Mouse (Mus musculus) spleen, postnatal 10 days (tissue): ENCODE results near the gene Fbp2.
A peak's percentile ranks its signal among the peaks of the same experiment; 100 is the strongest.
"Not testable (repeated sequence)": the region's sequence is repeated elsewhere in the genome, so short reads cannot be mapped to it uniquely, and the experiment has no call there.

ENCODE experiments used
- DNase-seq, 2 experiments: peaks; one replicate each; pipeline ENCODE4 v3.0.0; 2021 to 2022; ENCODE audit warnings: low spot score in 2 of 2

Gene Fbp2

DNA sequence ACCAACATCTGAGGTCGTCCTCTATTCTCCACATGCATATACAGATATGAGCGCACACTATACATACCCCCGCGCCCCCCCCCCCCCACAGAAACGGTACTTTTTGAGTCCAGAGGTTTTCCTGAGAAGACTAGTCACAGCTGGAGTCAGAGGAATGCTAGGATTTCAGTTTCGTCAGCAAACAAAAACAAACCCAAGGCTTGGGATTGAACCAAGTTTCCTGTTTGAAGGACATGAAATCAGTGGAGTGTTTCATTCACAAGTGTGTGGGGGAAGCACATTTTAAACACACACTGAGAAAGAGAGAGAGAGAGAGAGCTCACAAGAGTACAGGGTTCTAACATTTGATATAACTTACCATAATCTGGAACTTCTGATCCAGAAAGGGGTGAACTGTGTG, 5.5 kb upstream of the Fbp2 start:
- DNase-seq = no peak

DNA sequence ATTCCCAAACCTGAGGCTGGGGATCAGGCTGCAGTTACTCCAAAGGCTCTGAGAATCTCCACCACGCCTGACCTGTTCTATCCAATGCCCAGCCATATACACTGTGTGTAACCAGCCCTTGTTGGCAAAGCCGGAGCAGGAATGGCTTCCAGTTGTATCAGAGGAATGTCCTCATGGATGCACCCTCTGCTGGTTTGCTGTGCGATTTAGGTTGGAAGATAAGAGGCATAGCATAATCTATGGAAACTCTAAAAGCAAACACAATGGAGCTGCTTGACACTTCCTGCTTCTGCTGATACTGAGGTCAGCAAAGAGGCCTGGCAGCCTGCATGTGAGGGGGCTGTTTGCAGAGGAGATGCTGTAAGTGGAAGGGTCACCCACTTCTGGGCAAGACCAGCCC, 4.7 kb upstream of the Fbp2 start:
- no peak for DNase-seq

DNA sequence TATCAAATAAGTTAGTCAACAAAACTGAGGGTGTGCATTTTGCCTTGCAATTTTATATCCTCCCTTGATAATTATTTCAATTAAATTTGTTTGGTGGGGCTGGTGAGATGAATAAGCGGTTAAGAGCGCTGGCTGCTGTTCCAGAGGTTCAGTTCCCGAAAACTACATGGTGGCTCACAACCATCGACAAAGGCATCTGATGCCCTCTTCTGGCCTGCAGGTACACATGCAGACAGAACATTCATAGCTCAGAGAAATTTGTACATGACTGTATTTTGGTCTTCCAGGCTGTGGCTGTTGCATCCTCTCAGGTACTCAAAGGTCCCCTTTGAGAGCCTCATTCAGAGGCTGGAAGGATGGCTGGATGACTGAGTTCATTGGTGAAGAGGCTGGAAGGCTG, 1.8 kb upstream of the Fbp2 start:
- DNase-seq = no peak

DNA sequence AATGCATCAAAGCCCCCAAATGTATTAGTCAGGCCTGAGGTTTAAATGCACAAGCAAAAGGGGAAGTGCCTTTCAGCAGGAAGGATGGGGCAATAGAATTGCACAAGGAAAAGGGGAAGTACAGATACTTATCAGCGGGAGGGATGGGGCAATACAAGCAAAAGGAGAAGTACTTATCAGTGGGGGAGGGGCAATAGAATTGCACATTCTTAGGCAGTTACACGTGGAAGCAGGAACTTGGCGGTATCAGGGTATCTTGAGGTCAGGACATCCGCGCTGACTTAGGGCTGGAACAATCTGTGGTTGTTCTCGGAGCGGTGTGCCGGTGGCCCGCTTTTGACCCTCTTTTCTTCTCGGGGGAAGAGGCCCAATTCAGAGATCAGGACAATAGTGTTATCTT, 1.0 kb upstream of the Fbp2 start:
- DNase-seq = not testable (repeated sequence)

DNA sequence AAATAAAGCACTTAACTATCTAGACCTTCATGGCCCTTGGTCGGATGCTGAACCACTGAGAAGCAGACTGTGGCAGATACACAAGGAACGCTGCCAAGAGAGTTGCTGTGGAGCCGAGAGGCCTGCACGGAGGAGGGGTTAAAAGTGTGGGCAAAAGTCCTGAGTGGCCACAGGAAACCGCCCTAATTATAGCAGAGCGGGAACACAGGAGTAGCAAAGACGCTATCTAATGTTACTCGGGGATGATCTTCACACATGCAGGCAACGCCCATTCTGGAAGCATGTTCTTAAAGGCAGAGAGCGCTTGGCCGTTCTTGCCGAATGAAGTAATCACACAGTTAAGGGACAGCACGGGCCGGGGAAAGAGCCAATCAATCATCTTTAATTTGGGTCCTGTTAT, 1.4 kb downstream of the Fbp2 start:
- DNase-seq = no peak

DNA sequence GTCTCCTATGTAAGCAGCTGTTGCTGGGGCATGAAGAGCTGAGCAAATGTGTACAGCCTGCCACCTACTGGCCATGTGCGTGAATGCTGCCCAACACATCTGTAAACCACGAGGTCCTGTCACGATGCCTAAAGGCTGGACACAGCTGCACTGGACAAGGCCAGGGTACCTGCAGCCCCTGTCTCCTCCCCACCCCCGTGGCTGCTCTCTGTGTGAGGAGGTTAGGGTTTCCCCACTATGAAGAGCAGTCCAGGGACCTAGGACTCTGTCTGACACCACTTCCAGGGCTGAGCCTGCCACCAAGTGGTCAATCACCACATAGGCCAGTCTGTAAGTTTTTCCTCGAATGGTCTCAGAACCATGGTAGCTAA, 1.9 kb downstream of the Fbp2 start:
- peak; percentile 41 to 70 for DNase-seq

DNA sequence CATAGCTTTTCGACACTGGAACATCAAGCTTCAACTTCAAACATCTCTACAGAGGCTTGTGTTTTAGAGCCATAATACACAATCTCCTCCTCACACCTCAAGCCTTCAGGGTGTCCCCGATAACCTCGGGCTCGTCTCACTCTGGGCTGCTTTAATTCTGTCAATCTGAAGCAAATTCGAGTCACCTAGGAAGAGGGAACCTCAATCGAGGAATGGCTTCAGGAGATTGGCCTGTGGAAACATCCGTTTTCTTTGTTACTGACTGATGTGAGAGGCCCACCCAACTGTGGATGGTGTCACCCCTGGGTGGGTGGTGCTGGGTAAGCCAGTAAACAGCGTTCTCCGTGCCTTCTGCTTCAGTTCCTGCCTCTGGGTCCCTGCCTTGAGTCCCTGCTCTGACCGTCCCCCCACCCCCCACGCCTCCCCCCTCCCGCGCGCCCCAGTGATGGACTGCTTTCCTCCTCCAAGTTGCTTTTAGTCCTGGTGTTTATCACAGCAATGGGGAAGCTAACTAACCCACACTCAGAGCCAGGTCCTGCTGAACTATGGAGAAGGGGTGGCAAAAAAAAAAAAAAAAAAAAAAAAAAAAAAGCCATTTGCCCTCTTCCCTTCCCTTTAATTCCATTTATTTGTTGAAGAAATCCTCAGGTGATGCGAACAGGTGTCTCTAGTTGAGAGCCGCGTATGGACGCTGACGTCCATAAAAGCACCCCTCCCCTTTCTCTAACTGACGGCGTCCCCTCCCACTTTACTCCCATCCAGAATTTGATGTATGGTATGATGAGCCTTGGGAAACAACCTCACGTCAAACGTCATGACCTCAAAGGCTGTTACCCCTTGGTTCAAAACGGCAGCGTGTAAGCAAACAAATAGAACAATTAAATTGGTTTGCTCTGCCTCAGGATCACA, 2.6 kb downstream of the Fbp2 start:
- no peak for DNase-seq

DNA sequence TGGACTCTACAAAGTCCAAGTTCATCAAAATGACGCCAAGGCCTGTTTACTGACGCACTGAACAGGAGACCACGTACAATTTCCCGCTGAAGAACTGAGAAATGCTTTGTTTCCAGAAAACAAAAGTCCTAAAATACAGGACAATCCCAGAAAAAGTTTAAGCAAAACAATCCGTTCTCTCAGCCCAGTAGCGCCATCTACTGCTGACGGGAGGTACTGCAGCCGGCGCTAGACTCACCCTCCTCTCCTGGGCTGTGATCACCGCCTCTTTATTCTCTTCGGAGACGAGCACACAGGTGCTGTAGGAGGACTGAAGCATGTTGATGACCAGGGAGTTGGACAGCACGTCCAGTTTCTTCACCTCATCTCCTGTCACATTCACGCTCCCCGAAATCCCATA, 3.6 kb downstream of the Fbp2 start:
- DNase-seq = peak; percentile 64 to 79

DNA sequence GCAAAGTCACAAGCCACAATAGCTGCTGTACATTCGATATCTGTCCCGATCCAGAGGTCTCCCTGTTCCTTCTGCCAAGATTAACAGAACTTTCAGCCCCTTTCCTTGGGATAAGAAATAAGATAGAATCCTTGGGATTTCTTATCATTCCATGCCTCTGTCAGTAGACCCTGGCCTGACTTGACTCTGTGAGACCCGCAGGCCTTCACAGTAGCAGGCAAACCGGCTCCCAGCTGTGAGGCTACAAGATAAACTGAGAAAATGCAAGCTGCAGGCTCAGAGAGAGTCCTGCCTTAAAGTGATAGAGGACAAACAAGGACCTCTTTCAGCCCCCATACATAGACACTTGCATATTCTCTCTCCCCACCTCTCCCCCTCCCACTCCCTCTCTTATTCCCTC, 24.9 kb downstream of the Fbp2 start:
- no peak for DNase-seq

DNA sequence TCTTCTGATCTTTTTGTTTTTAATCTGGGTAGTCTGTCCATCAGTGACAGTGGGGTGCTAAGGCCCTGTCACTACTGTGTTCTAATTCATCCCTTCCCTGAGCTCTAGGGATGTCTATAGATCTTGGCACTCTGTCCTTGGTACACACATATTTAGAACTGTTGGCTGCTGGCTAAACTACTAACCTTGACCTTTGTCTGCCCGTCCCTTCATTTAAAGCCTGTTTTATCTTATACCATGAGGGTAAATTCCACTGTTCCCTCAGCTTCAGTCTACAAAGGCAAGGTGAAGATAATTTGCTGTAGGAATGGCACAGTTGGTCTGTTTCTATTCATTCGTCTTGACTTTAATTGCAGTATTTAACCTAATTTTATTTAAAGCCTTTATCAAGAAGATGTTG, 26.0 kb downstream of the Fbp2 start:
- no peak for DNase-seq

DNA sequence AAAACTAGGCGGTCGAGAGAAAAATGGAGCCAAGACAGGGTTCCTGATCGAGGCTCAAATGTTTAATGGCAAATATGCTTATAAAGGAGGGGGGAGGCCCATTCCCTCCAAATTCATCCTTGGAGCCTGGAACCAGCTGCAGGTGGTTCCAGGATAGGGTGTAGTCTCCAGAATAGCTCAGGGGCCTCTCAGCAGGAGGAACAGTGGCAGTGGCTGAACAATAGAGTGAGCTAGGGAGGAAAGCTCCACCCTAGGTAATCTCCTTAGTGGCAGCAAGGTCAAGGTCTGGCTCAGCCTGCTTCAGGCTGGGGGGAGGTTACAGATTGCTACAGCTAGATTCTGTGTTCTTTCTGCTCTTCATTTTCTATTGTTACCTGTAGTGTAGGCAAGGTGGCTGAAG, 42.5 kb downstream of the Fbp2 start:
- DNase-seq = not testable (repeated sequence)

DNA sequence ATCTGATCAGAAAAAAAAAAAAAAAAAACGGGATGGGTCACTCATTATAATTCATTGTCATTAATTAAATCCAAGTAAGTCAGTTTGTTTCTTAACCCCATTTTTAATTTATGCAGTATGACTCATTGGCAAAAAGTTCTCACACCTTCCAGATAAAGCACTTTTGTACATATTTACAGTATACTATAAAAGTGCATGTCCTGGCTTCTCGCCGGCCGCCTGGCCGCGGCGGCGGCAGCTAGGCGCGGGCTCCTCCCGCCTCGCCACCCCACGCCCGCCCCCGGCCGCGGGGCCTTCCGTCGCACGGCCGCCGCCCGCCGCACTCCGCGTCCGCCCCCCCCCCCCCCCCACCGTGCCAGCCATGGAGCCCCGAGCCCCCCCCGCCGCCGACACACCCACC, 45.5 kb downstream of the Fbp2 start:
- DNase-seq = no peak

DNA sequence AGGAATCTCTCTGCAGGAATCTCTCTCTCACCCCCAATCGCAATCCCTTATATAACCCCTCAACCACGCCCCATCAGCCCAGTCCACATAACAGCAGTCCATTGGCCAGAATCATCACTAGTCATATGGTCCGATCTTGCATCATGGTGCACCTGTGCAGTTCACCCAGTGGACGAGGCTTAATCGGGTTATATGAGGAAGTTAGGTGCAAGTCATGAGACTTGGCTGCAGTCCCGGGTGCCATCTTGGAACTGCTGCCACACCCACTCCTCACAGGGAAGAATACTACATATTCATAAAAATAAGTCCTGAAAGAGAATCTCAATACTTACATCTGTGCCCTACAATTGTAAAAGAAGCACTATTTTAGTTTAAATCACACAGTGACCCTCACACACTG, 50.2 kb downstream of the Fbp2 start:
- not testable (repeated sequence) for DNase-seq
